Mouse (Mus musculus): ENCODE data around the gene March2. TPM values are rescaled to one million over a fixed set of nuclear protein-coding genes. Genes with fewer than 3 reads are reported as not detected.
"Not testable (repeated sequence)": the region's sequence is repeated elsewhere in the genome, so short reads cannot be mapped to it uniquely, and the experiment has no call there.

Gene March2
- polyA plus RNA-seq, 1 experiment = 227 TPM

GRCm38 (mm10) chr17:33754656-33755055, 36.2 kb upstream of the March2 start:
- Histone ChIP-seq H3K4me1 (ENCODE audit: control insufficient read depth, insufficient read depth, low read length) (peaks cover 1% of the 10 kb centered on the region; the same call in 1 of the 2 replicates), H3K27ac (ENCODE audit: control insufficient read depth, insufficient read depth, low read depth, low read length, poor library complexity) (no peak overlapping the region), H3K4me3 (replicated peaks; ENCODE audit: control insufficient read depth, low read depth, low read length) (no peak overlapping the region)
- no peak for TF ChIP-seq POLR2A (IDR thresholded peaks at IDR 0.05; ENCODE audit: borderline replicate concordance, control insufficient read depth, low read depth, low read length)
- no peak for TF ChIP-seq CTCF (IDR thresholded peaks at IDR 0.05; ENCODE audit: control insufficient read depth, insufficient read depth, low read length)
- WGBS = 89% methylated on average over 1 of the region's 1 CpGs

GRCm38 (mm10) chr17:33752297-33752696, 33.8 kb upstream of the March2 start:
- no peaks in the 10 kb centered on the region for H3K4me1 ChIP-seq (ENCODE audit: control insufficient read depth, insufficient read depth, low read length)
- 91% methylated on average over 2 of the region's 2 CpGs for WGBS
- H3K4me3 ChIP-seq (replicated peaks; ENCODE audit: control insufficient read depth, low read depth, low read length) = no peak overlapping the region
- TF ChIP-seq POLR2A (IDR thresholded peaks at IDR 0.05; ENCODE audit: borderline replicate concordance, control insufficient read depth, low read depth, low read length) = no peak
- TF ChIP-seq CTCF (IDR thresholded peaks at IDR 0.05; ENCODE audit: control insufficient read depth, insufficient read depth, low read length) = no peak
- H3K27ac ChIP-seq (ENCODE audit: control insufficient read depth, insufficient read depth, low read depth, low read length, poor library complexity) = no peak overlapping the region

GRCm38 (mm10) chr17:33751181-33751580, 32.7 kb upstream of the March2 start:
- H3K27ac ChIP-seq (ENCODE audit: control insufficient read depth, insufficient read depth, low read depth, low read length, poor library complexity) = no peak overlapping the region

GRCm38 (mm10) chr17:33749451-33749850, 31.0 kb upstream of the March2 start:
- TF ChIP-seq CTCF (IDR thresholded peaks at IDR 0.05; ENCODE audit: control insufficient read depth, insufficient read depth, low read length) (no peak), POLR2A (IDR thresholded peaks at IDR 0.05; ENCODE audit: borderline replicate concordance, control insufficient read depth, low read depth, low read length) (no peak)
- no peak overlapping the region for H3K4me3 ChIP-seq (replicated peaks; ENCODE audit: control insufficient read depth, low read depth, low read length)
- WGBS = 96% methylated on average over 5 of the region's 5 CpGs
- no peak overlapping the region for H3K27ac ChIP-seq (ENCODE audit: control insufficient read depth, insufficient read depth, low read depth, low read length, poor library complexity)
- H3K4me1 ChIP-seq (ENCODE audit: control insufficient read depth, insufficient read depth, low read length) = no peaks in the 10 kb centered on the region

More at GRCm38 (mm10) chr17:33751181-33751580, 32.7 kb upstream of the March2 start:
- Histone ChIP-seq H3K4me3 (replicated peaks; ENCODE audit: control insufficient read depth, low read depth, low read length) (no peak overlapping the region), H3K4me1 (ENCODE audit: control insufficient read depth, insufficient read depth, low read length) (no peaks in the 10 kb centered on the region)
- TF ChIP-seq POLR2A (IDR thresholded peaks at IDR 0.05; ENCODE audit: borderline replicate concordance, control insufficient read depth, low read depth, low read length) (no peak), CTCF (IDR thresholded peaks at IDR 0.05; ENCODE audit: control insufficient read depth, insufficient read depth, low read length) (no peak)

- no peaks in the 10 kb centered on the region for H3K4me1 ChIP-seq (ENCODE audit: control insufficient read depth, insufficient read depth, low read length)
- no peak for TF ChIP-seq POLR2A (IDR thresholded peaks at IDR 0.05; ENCODE audit: borderline replicate concordance, control insufficient read depth, low read depth, low read length)
- peak; percentile 49 for TF ChIP-seq CTCF (IDR thresholded peaks at IDR 0.05; ENCODE audit: control insufficient read depth, insufficient read depth, low read length)
- WGBS = 42% methylated on average over 2 of the region's 2 CpGs
- no peak overlapping the region for H3K4me3 ChIP-seq (replicated peaks; ENCODE audit: control insufficient read depth, low read depth, low read length)
- H3K27ac ChIP-seq (ENCODE audit: control insufficient read depth, insufficient read depth, low read depth, low read length, poor library complexity) = no peak overlapping the region
These were observed 27.5 kb upstream of the March2 start for GRCm38 (mm10) chr17:33746011-33746410.

- no peak for TF ChIP-seq POLR2A (IDR thresholded peaks at IDR 0.05; ENCODE audit: borderline replicate concordance, control insufficient read depth, low read depth, low read length)
- TF ChIP-seq CTCF (IDR thresholded peaks at IDR 0.05; ENCODE audit: control insufficient read depth, insufficient read depth, low read length) = no peak
- H3K27ac ChIP-seq (ENCODE audit: control insufficient read depth, insufficient read depth, low read depth, low read length, poor library complexity) = no peak overlapping the region
- WGBS = 79% methylated on average over 5 of the region's 5 CpGs
- no peak overlapping the region for H3K4me3 ChIP-seq (replicated peaks; ENCODE audit: control insufficient read depth, low read depth, low read length)
- no peaks in the 10 kb centered on the region for H3K4me1 ChIP-seq (ENCODE audit: control insufficient read depth, insufficient read depth, low read length)
These were observed 26.4 kb upstream of the March2 start for GRCm38 (mm10) chr17:33744686-33745384.

GRCm38 (mm10) chr17:33742420-33742819, 23.9 kb upstream of the March2 start:
- H3K4me3 ChIP-seq (replicated peaks; ENCODE audit: control insufficient read depth, low read depth, low read length) = no peak overlapping the region
- H3K4me1 ChIP-seq (ENCODE audit: control insufficient read depth, insufficient read depth, low read length) = no peaks in the 10 kb centered on the region
- H3K27ac ChIP-seq (ENCODE audit: control insufficient read depth, insufficient read depth, low read depth, low read length, poor library complexity) = no peak overlapping the region
- no peak for TF ChIP-seq CTCF (IDR thresholded peaks at IDR 0.05; ENCODE audit: control insufficient read depth, insufficient read depth, low read length)
- TF ChIP-seq POLR2A (IDR thresholded peaks at IDR 0.05; ENCODE audit: borderline replicate concordance, control insufficient read depth, low read depth, low read length) = no peak
- WGBS = 79% methylated on average over 1 of the region's 1 CpGs

- H3K4me1 ChIP-seq (ENCODE audit: control insufficient read depth, insufficient read depth, low read length); H3K27ac ChIP-seq (ENCODE audit: control insufficient read depth, insufficient read depth, low read depth, low read length, poor library complexity); H3K4me3 ChIP-seq (replicated peaks; ENCODE audit: control insufficient read depth, low read depth, low read length): not testable (repeated sequence)
- 73% methylated on average over 10 of the region's 10 CpGs for WGBS
These were observed 15.1 kb upstream of the March2 start for GRCm38 (mm10) chr17:33733526-33733925.

- not testable (repeated sequence) for H3K4me3 ChIP-seq (replicated peaks; ENCODE audit: control insufficient read depth, low read depth, low read length); H3K4me1 ChIP-seq (ENCODE audit: control insufficient read depth, insufficient read depth, low read length); H3K27ac ChIP-seq (ENCODE audit: control insufficient read depth, insufficient read depth, low read depth, low read length, poor library complexity)
- WGBS = 66% methylated on average over 9 of the region's 9 CpGs
These were observed 14.2 kb upstream of the March2 start for GRCm38 (mm10) chr17:33732556-33733083.

All from bone marrow, adult 2 months (tissue).